Mouse (Mus musculus) embryonic facial prominence, embryonic 12.5 days (tissue): Measurements from ENCODE around the gene Gm37596. TPM values are rescaled to one million over a fixed set of nuclear protein-coding genes. Genes with fewer than 3 reads are reported as not detected.
"Not testable (repeated sequence)": the region's sequence is repeated elsewhere in the genome, so short reads cannot be mapped to it uniquely, and the experiment has no call there.

Source experiments
- ATAC-seq: fragments of 200-750 bp; cut with Nextera tagmentation; 2 replicates; pipeline ENCODE4 v1.8.0; 2017; ENCODE audit not compliant: insufficient number of reproducible peaks, insufficient read depth, low FRiP score, low TSS enrichment
- H3K27ac ChIP-seq: fragments of 300-500 bp; sonication (generic); 2 replicates; pipeline ENCODE4 v1.5.1; 2016; ENCODE audit warnings: mild to moderate bottlenecking
- H3K27me3 ChIP-seq: fragments of 300-500 bp; sonication (generic); 2 replicates; pipeline ENCODE4 v1.6.1; 2016; ENCODE audit warnings: mild to moderate bottlenecking, moderate library complexity
- H3K36me3 ChIP-seq: fragments of 300-500 bp; sonication (generic); 2 replicates; pipeline ENCODE4 v1.6.1; 2016; ENCODE audit warnings: mild to moderate bottlenecking
- H3K4me1 ChIP-seq: fragments of 300-500 bp; sonication (generic); 2 replicates; pipeline ENCODE4 v1.6.1; 2016
- H3K4me2 ChIP-seq: fragments of 300-500 bp; sonication (generic); replicated peaks from 2 replicates; pipeline ENCODE4 v1.6.1; 2016; ENCODE audit warnings: mild to moderate bottlenecking, moderate library complexity
- H3K4me3 ChIP-seq: fragments of 300-500 bp; sonication (generic); 2 replicates; pipeline ENCODE4 v1.5.1; 2016; ENCODE audit warnings: mild to moderate bottlenecking
- H3K9ac ChIP-seq: fragments of 300-500 bp; sonication (generic); 2 replicates; pipeline ENCODE4 v1.6.1; 2016; ENCODE audit warnings: mild to moderate bottlenecking, moderate library complexity
- H3K9me3 ChIP-seq: fragments of 300-500 bp; sonication (generic); 2 replicates; pipeline ENCODE4 v1.6.1; 2016; ENCODE audit warnings: mild to moderate bottlenecking, moderate library complexity
- WGBS: fragments of 180-500 bp; shearing (Covaris S2); methylation state at CpG from one replicate; pipeline ENCODE4 v1.1.7; 2016; 5-methylcytosine and 5-hydroxymethylcytosine counted together
- polyA plus RNA-seq: library from polyadenylated mRNA; unstranded; fragments of >200 nt; fragmentation: Nextera tagmentation; extraction: Ambion mirVana; gene quantifications from 2 replicates; pipeline ENCODE4 v1.2.1, GENCODE M21; 2016

The Gm37596 gene
- not detected in 2 replicates for polyA plus RNA-seq

- H3K27me3 ChIP-seq, H3K4me3 ChIP-seq, H3K36me3 ChIP-seq, H3K4me1 ChIP-seq, H3K9me3 ChIP-seq, H3K9ac ChIP-seq, H3K27ac ChIP-seq, ATAC-seq, H3K4me2 ChIP-seq: not testable (repeated sequence)
- 73% methylated on average over 1 of the region's 2 CpGs for WGBS
Observed at GRCm38 (mm10) chr3:93692970-93693369, at the start of gene Gm37596. Gene Gm37596, minus strand, starts transcription at chr3:93693070.

- not testable (repeated sequence) for H3K9ac ChIP-seq, H3K4me2 ChIP-seq, H3K27me3 ChIP-seq, H3K4me1 ChIP-seq, H3K27ac ChIP-seq, H3K36me3 ChIP-seq, ATAC-seq, H3K4me3 ChIP-seq, H3K9me3 ChIP-seq
- WGBS, result 89% methylated on average over 2 of the region's 2 CpGs
Observed at GRCm38 (mm10) chr3:93708969-93709637, 16.2 kb upstream of the Gm37596 start.

GRCm38 (mm10) chr3:93676210-93676609, 16.7 kb downstream of the Gm37596 start, which contains the start of gene Tdpoz1:
Gene Tdpoz1, minus strand, starts transcription at chr3:93676310.
- H3K4me2 ChIP-seq, H3K9me3 ChIP-seq, H3K27me3 ChIP-seq, H3K27ac ChIP-seq, H3K4me1 ChIP-seq, H3K4me3 ChIP-seq, H3K36me3 ChIP-seq, ATAC-seq, H3K9ac ChIP-seq: not testable (repeated sequence)
- WGBS, result 78% methylated on average over 3 of the region's 4 CpGs

DNA sequence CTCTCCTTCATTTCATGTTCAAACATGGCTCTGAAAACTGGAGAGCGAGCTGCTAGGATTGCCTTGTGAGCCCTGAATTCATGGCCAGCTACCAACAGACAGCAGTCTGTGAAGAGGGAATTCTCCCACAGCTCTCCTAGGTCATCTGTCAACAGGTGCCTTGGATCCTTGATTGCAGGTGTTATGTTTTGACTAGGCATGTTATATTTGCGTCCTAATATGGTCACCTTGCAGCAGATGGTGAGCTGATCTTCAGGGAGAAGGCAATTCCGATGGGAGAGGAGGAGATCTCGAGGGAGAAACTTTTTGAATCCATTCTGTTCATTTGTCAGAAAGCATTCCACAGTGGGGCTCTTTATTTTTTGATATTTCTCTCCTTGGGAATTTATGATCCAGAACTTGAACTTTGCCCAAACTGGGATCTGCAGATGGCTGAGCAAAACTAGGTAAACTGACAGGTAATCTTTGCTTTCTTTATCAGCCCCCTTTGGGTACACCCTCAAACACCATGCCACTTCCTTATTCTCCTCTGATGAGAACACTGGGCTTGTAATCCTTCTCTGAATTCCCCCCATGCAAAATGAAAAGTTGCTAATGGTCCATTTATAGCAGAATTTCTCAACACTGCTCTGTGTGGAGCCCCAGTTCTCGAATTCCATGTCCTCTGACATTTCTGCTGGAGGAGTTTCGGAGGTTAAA, 21.9 kb downstream of the Gm37596 start:
- ATAC-seq, H3K4me1 ChIP-seq, H3K9ac ChIP-seq, H3K9me3 ChIP-seq, H3K27me3 ChIP-seq, H3K36me3 ChIP-seq, H3K4me2 ChIP-seq, H3K4me3 ChIP-seq, H3K27ac ChIP-seq: not testable (repeated sequence)
- WGBS, result 79% methylated on average over 5 of the region's 6 CpGs

GRCm38 (mm10) chr3:93654260-93654659, 38.6 kb downstream of the Gm37596 start:
- Histone ChIP-seq H3K4me2 (no peak overlapping the region), H3K27ac (no peak overlapping the region), H3K9ac (no peak overlapping the region), H3K4me3 (no peak overlapping the region), H3K4me1 (no peaks in the 10 kb centered on the region), H3K36me3 (no peaks in the 10 kb centered on the region), H3K27me3 (no peaks in the 10 kb centered on the region), H3K9me3 (no peaks in the 10 kb centered on the region)
- WGBS, result 81% methylated on average over 1 of the region's 1 CpGs
- no peak for ATAC-seq

DNA sequence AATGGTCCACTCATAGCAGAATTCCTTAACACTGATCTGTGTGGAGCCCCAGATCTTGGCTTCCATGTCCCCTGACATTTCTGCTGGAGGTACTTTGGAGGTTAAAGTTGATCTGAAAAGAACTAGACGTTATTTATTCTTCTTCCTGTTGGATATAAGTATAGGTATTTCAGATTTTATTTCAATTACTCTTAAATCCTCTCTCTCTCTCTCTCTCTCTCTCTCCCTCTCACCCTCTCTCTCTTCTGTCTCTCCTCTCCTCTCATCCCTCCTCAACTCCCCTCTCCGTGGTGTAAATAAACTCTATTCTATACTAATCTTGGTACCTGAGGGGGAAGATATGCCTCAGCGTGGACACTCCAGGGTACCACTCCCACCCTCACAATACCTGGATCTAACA, 40.3 kb downstream of the Gm37596 start, which contains the start of gene Tdpoz2:
Tdpoz2 (minus strand) TSS at position 101 of the 400 bp plus-strand sequence.
- no peak within 1 kb of the TSS for H3K4me3 ChIP-seq
- no peaks in the 10 kb centered on the region for H3K27me3 ChIP-seq
- H3K9ac ChIP-seq, result no peak within 1 kb of the TSS
- WGBS, result 77% methylated on average over 3 of the region's 3 CpGs
- no peaks in the 10 kb centered on the region for H3K9me3 ChIP-seq
- H3K4me2 ChIP-seq, result no peak within 1 kb of the TSS
- H3K4me1 ChIP-seq, result no peaks in the 10 kb centered on the region
- H3K27ac ChIP-seq, result no peak within 1 kb of the TSS
- ATAC-seq, result no peak
- H3K36me3 ChIP-seq, result no peaks in the 10 kb centered on the region

Other genes with a start within 250 kb of the Gm37596 start
- gene Tchhl1, start 224.3 kb downstream of the Gm37596 start, polyA plus RNA-seq, result not detected in 2 replicates
- 833 and 880 TPM in 2 replicates for gene S100a11, start 172.6 kb downstream of the Gm37596 start, polyA plus RNA-seq
- gene S100a10, start 138.0 kb downstream of the Gm37596 start, polyA plus RNA-seq, result 379 and 392 TPM in 2 replicates
- not detected in 2 replicates for gene Tdpoz2, start 40.4 kb downstream of the Gm37596 start, polyA plus RNA-seq
- not detected in 2 replicates for gene Tdpoz1, start 16.8 kb downstream of the Gm37596 start, polyA plus RNA-seq
- gene Gm5773, start 79.9 kb upstream of the Gm37596 start, polyA plus RNA-seq, result not detected in 2 replicates
- not detected in 2 replicates for gene Tdpoz4, start 103.3 kb upstream of the Gm37596 start, polyA plus RNA-seq
- not detected in 2 replicates for gene Tdpoz3, start 132.9 kb upstream of the Gm37596 start, polyA plus RNA-seq